Mouse (Mus musculus): ENCODE measurements around the gene Vstm2l.

The Vstm2l gene

DNA sequence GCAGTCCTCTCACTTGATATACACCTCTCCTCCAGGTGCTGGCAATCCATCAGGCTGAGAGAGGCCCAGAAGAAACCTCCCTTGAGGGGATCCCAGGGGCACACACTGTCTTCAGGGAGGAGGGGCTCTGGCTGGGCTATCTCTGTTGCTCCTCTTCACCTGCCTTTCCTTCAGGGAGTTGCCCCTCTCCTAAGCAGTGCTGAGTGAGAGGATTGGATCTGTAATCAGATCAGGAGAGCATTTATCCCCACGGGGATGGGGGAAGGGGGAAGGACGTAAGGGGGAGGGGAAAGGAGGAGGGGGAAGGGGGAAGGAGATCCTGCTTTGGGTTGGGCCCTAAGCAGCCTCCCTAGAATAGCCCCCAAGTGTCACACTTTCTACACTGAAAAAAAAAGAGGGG is 13.4 kb downstream of the Vstm2l start:
- in situ Hi-C loops (cut with MboI, MseI) = no loop called here

DNA sequence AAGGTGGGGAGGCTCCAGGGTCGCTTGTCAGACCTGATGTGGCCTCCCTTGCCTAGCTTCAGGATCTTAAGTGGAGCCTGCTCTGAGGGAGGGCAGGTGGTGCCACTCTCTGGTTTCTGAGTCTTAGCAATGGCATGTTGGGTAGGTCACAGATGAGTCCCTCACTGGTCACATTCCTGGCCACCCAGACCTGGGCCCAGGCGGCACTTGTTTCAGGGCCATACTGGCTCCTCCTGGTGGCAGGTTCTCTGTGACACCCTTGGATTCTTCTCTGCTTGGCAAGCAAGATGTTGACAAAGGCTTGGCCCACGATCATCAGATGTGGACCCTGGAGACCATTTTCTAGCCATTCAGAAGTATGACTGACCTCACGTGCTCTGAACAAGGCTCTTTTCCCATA is 18.2 kb downstream of the Vstm2l start:
- in situ Hi-C loops (cut with MboI, MseI) = no loop called here

DNA sequence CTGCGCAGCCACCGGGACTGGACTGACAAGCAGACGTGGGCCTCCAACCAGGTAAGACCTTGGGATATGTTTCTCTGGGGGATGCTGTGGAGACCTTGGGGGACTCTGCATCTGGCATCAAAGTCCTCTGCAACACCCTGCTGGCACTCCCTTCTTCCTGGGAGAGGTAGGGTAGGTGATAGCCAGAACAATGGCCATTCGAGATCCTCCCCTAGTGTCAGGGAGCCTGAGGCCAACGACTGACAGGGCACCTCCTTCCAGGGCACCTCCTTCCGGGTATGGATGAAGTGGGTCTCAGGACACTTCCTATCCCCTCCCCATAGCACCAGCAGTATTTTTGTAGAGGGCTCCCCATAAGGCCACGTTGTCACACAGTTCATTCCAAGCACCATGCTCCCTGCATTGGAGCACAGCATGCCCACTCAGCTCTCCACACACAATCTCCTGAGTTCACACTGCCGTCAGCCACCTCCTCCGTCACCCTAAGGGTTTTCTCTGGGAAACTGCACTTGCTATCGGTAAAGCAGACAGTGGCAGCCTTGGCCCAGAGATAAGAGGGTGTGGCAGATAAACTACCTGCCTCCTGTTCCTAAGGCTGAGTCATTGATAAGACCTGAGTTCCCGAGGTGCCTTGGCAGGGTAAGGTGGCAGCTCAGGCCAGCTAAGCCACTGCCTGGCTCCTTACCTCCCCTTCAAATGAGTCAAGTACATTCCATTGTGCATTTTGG is 21.2 kb downstream of the Vstm2l start:
- in situ Hi-C loops (cut with MboI, MseI) = no loop called here

DNA sequence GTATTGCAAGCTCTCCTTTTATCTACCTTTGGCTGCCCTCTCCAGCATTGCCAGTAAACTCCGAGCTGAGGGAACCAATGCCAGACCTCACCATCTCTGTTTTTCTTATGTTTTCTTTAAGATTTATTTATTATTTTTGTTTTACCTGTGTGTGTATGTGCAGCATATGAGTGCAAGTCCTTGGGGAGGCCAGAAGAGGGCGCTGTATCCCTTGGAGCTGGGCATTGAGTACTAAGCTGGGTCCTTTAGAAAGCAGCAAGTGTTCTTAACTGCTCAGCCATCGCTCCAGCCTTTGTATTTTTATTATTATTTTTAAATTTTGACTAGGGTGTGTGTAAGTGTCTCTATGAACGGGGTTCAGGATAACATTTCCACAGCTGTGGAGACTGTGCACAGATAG is 22.2 kb downstream of the Vstm2l start:
- in situ Hi-C loops (cut with MboI, MseI) = no loop called here

DNA sequence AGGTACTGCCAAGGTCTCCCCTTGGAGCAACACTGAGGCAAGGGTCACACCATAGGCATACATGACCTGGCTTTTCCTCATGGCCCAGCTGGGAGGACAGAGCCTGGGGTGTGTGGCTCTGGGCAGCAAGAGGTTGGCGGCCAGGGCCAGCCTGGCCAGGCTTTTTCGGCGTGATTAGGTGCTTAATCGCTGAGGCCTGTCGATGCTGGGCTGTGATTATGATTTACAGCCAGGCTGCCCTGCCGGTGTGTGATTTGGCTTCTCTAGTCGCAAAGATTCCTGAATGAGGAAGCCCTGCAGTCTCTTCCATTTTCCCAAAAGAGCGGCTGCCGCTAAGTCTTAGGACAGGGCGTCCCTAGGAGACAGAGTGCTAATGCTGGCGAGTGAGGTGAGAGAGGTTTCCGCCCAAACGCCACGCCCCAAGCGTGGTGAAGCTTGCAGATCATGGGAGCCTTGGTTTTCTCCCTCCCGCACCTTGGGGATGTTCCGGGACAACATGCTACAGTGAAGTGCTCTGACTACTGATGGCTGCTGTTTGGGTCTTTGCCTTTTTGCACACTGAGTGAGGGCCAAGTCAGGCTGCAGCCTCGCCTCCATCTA is 26.2 kb downstream of the Vstm2l start:
- in situ Hi-C loops (cut with MboI, MseI) = no loop called here

DNA sequence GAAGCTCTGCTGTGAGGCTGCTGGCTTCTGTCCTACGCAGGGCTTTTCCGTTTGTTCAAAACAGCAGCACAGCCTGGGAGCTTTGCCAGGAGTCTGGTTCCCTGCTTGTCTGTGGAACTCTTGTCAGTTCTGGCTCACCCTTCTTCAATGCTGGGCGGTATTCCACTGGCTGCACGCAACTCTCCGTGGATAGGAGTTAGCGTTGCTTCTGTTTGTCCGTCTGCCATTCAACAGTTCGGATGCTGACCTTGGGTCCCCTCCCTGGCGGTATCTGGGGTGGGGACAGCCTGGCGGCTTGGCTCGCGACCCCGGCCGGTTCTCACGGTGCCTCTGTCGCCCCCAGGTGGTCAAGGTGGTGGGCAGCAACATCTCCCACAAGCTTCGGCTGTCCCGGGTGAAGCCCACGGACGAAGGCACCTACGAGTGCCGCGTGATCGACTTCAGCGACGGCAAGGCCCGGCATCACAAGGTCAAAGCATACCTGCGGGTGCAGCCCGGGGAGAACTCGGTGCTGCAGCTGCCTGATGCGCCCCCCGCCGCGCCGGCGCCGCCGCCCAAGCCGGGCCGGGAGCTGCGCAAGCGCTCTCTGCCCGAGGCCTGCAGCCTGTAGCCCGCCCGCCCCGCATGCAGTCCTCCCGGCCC is 29.2 kb downstream of the Vstm2l start:
- in situ Hi-C loops (cut with MboI, MseI) = no loop called here

DNA sequence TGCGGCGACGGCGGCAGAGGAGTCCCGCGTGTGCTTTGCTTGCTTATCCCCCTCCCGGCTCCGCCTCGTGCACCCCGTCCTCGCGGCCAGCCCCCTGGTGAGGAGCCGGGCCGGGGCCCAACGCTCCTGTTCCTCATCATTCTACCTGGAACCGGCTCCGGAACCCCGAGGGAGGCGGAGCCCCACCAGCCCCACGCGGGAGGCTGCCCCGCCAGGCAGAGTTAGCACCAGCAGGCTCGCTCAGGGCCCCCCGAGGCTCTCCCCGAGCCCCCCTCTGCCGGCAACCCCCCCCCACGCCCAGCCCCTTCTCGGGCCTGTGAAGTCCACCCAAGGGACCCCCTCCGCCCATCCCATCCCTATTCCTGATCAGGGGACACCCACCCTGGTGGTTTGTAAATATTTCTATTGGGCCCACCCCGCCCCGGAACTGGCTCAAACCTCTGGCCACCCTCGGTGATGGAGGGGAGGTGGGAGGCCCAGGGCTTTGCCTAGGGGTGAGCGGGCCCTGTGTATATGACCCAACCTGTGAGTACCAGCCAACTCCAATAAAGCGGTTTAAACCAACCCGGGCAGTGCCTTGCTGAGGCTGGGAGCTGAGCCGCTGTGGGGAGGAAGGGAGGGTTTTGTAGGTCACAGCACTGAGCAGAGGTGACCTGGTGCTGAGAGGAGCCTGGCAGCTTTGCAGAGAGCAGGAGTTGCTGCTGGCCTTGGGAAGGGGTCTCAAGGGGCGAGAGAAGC is 29.9 kb downstream of the Vstm2l start:
- in situ Hi-C loops (cut with MboI, MseI) = no loop called here

DNA sequence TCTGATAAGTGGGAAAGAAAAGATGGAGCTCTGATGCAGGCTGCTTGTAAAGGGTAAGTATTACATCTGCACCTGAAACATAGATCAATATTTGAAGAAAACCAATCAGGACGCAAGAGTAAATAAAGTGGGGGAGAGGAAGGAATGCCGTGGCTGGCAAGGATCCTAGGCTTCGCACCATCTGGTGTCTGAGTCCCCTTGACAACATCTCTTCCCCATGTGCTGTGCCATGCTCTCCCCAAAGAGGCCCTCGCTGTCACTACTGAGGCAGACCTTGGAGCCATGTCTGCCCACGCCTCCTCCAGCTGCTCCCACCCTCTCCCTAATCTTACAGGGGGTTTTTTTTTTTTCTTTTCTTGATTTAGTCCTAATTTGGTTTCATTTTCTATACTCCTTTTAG is 39.5 kb downstream of the Vstm2l start:
- in situ Hi-C loops (cut with MboI, MseI) = loop anchor here (25.0 kb wide), 1 partner anchor 317 kb away; no protein-coding TSS in a partner anchor

DNA sequence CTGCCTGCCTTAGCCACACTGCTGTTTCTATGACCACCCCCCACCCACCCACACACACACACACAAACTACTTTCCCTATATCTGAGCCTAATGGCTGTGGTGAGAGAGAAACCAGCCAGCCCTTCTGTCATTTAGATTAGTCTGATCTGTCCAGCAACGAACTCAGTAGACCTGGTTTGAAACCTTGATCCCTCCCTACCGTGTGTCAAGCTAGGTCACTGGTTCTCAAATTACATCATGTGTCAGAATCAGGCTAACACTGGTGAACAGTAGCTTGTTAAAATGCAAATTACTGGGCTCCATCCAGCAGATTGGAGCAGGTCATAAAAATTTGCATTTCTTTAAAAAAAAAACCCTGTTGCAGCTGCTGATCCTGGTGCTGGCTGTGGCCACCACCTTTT is 43.3 kb downstream of the Vstm2l start:
- in situ Hi-C loops (cut with MboI, MseI) = loop anchor here (25.0 kb wide), 1 partner anchor 320 kb away; no protein-coding TSS in a partner anchor

DNA sequence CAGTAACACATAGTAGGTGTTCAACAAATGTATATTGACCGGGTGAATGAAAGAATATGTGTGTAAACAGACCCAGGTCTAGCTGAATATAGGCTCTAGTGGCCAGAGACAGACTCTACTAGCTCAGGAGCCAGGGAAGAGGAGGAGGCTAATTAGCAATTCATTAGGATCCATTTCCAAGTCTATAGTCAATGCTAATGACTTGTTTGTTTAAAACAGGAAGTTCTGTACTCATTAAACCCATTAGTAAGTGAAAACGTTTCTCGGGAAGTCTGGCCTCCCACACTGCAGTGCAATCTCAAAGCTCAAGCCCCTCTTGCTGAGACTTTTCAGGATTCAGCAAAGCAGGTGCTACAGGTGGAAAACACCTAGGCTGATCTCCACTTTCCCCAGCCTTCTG is 53.4 kb downstream of the Vstm2l start:
- in situ Hi-C loops (cut with MboI, MseI) = loop anchor here (25.0 kb wide), 1 partner anchor 331 kb away; no protein-coding TSS in a partner anchor

DNA sequence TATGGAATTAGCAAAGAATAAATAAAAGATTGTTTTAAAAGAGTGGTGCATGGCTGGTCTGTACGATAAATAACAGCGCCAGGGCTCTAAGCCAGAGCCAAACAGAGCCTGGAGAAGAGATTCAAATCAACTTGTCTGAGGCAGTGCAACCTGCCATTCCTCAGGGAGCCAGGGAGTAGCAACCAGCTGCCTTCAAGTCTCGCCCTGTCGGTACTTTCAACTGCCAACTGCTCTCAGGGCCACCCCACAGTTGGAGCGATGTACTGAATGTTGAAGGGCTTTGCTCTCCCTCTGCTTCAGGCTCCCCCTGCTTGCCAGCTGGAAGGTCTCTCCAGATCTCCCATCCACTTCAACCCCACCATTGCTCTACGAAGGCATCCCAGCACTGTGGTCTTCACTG is 55.7 kb downstream of the Vstm2l start:
- in situ Hi-C loops (cut with MboI, MseI) = loop anchor here (25.0 kb wide), 1 partner anchor 333 kb away; no protein-coding TSS in a partner anchor

DNA sequence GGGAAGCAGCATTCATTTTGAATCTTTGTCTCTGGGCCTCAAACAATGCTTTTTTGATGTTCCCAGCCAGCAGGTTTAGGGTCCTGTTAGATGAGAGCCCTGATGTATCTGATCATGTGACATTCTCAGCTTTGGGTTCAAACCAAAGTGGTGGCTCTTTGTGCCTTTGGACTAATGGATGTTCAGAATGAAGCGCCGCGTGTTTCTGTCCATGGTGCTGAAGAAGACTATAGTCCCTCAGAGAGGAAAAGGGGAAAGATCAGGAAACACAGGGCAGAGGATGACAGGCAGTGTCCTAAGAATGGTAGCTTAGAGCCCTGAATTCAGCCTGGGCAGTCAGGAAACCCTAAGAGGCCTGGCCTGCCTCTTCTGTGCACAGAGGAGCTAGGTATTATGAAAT is 56.2 kb downstream of the Vstm2l start:
- in situ Hi-C loops (cut with MboI, MseI) = loop anchor here (25.0 kb wide), 1 partner anchor 333 kb away; no protein-coding TSS in a partner anchor

DNA sequence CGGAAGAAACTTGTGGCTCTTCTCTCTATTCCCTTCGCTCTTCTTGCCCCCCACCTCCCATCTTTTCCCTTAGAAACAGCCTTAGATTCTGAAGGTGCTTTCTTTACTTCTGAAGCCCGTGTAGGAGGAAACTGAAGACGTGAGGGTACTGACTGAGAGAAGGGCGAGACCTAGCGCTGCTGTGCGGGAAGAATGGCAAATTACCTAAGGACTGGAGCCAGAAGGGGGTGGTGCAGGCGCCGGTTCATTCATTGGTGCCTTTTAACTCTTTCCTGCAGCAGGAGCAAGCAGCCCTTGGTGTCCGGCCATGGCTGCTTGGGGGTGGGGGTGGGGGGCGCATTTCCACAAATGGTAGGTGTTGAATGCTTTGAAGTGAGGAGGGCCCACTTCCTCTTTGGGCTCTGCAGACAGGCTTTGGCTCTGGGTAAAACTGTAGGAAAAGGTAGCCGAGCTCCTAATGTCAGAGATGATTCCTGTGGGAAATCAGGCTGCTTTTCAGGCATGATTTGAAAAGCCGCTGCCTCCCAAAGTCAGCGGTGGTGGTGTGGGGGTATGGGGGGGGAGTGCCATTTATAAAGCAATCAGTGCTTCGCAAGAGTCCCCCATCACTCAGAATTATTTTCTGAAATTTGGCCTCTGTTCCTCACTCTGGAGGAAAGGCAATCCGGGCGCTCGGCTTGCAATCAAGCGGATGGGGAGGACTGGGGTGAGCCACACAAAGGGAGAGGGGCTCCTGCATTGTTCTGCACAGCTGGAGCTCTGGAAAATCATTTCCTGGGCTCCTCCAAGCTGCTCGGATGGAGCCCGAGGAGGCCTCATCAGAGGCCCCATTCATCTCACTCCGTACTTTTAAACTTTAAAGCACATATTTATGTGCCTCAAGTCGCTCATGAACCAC is 60.4 kb downstream of the Vstm2l start:
- in situ Hi-C loops (cut with MboI, MseI) = loop anchor here (25.0 kb wide), 1 partner anchor 338 kb away; no protein-coding TSS in a partner anchor

DNA sequence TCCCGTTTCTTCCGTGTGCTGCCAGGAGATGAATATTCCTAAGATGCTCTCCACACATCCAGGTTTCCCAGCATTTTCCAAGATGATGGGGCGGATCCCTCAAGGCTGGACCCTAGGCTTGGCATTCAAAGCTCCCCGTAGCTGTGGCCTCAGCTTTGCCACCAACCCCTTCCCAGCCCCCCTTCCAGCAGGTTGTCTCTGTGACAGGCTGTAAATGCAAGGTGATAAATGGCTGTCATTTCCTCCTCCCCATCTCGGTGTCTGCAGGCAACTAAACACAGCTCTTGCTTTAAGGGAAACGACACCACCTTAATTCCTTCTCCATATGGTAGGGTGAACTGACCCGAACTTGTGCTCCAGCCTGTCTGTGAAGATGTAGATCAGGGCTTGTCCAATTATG is 61.1 kb downstream of the Vstm2l start:
- in situ Hi-C loops (cut with MboI, MseI) = no loop called here

DNA sequence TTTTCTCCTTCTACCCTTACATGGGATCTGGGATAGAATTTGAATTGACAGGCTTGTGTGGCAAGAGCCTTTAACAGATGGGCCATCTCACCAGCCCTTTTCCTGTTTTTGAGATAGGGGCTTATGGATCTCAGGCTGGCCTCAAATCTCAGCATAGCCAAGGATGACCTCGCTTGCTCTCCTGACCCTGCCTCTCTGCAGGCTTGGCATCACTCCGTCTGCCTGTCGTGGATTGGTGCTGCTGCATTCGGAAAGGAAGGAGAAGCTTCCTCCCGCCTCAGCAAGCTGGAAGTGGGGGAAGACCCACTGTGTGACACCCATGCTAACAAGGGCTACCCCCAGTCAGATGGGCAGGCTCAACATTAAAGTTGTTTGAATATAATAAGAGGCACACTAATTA is 64.8 kb downstream of the Vstm2l start:
- in situ Hi-C loops (cut with MboI, MseI) = no loop called here

DNA sequence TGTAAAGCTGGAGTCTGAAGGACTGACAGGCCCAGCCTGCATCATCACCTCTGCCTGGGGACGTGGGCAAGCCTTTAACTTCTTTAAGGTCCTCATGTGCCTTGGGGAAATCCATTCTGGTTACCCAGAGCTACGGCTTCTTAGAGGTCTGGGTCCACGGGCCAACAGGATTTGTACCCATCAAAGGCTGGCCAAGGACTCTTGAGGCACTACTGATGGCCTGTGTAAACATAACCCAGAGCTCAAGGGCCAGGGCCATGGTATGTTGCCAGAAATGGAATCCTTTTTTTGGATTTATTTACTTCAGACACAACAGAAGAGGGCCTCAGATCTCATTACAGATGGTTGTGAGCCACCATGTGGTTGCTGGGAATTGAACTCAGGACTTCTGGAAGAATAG is 68.3 kb downstream of the Vstm2l start:
- in situ Hi-C loops (cut with MboI, MseI) = no loop called here

DNA sequence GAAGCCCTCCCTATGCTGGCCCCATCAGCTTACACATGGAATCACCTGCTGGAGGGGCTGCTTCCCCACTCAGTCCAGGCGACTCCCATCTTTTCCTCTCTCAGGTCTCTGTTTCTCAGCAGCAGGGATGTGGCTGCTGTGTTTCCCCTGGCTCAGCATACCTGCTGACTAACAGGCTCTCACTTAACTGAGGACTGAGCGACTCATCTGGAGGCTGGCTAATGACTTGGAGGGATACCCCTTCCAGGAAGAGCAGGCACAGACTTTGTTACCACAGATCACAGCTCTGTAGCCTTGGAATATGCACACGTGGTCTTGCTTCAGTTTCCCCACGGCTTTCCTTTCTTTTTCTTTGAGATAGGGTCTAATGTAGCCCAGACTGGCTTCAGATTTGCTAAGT is 68.8 kb downstream of the Vstm2l start:
- in situ Hi-C loops (cut with MboI, MseI) = no loop called here

DNA sequence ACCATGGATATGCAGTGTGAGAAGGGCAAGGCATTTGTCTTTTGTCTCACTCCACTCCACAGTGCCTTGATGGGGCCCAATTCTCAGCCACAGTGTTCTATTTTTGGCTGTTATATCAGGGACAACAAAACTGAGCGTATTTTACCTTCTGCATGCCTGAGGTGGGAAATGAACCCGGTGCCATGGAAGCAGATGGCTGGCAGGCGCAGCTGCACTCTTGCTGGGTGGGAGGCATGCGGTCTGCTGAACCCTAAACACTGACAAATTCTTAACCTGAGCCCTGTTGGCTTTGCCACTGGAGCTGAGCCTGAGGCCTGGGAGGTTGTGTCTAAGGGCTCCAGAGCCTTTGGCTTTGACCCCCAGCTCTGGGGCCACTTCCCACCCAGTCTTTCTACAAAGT is 71.2 kb downstream of the Vstm2l start:
- in situ Hi-C loops (cut with MboI, MseI) = no loop called here

DNA sequence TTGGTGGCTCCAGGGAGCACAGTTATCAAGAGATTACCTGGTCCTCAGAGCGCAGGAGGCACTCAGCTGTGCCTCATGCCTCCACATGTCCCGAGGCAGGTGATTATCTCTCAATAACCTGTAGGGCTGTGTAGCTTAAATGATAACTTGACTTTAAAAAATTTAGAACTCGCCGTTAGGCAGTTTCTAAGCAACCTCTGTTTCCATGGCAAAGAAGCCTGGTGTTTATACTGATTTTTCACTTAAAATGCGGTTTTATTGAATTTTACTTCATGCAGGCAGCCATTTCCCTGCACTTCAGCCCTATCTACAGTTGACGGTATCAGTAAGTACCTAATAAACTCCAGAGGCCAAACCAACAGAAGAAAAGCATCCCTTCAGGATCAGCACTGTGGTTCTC is 71.8 kb downstream of the Vstm2l start:
- in situ Hi-C loops (cut with MboI, MseI) = no loop called here

DNA sequence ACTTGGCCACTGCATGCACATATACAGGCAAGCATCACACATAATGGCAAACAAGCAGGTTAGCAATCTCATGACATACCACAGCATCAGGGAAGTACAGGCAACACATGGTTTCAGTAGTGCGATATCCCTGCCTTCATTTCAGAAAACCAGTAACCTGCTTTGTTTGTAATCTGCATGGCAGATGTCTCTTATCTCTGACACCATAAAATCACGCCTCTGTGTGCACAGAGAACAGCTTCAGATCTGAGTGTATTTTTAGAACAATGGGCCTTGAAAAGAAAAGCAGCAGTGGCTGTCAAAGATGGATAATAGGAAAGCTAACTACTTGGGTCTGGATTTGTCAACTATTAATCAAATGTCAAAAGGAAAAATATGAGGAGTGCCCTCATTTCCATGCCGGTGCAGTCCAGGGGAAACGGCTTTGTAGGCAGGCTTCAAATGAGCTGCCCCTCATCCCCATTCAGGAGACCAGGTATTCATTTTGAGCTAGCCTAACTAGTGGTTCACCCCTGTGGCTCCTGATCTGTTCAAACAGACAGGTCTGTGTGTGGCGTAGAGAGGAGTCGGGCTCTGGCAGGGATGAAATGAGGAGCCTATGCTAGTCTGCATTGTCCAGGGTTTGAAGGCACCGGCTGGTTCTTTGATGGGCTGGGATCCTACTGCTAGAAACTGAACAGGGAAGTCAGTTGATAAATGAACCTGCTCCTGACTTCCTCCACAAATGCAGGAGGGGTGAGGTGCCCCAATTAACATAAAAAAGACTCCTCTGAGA is 74.2 kb downstream of the Vstm2l start:
- in situ Hi-C loops (cut with MboI, MseI) = no loop called here

Data from T-helper 2 cell (primary cell).